Mouse (Mus musculus) CH12.LX (cell line): Measurements from ENCODE around the gene Cops7a. TPM values are rescaled to one million over a fixed set of nuclear protein-coding genes. Genes with fewer than 3 reads are reported as not detected.
A peak's percentile ranks its signal among the peaks of the same experiment; 100 is the strongest.

Experiments used
- DNase-seq: peaks from one replicate; pipeline ENCODE4 v3.0.0-alpha.2; 2013; ENCODE audit errors: extremely low read depth
- H3K27ac ChIP-seq: 2 replicates; pipeline ENCODE4 v1.5.1; 2012; ENCODE audit warnings: low read depth, mild to moderate bottlenecking, control low read depth, moderate library complexity; ENCODE audit not compliant: insufficient read depth
- H3K27me3 ChIP-seq: replicated peaks from 2 replicates; pipeline ENCODE3; 2012; ENCODE audit warnings: inconsistent platforms
- H3K36me3 ChIP-seq, 2 experiments: replicated peaks in 1 of 2; 2 replicates each; pipeline versions ENCODE3 to v1.6.1; 2012; ENCODE audit warnings: inconsistent platforms in 1 of 2, low read length in 1 of 2, mild to moderate bottlenecking in 1 of 2, mixed read lengths in 1 of 2, moderate library complexity in 1 of 2; ENCODE audit not compliant: control insufficient read depth in 1 of 2, insufficient read depth in 1 of 2
- H3K4me1 ChIP-seq, 2 experiments: 2 replicates each; pipeline ENCODE4 v1.6.1; 2012; ENCODE audit warnings: inconsistent platforms in 1 of 2, moderate library complexity in 1 of 2; ENCODE audit not compliant: insufficient read depth in 2 of 2, control insufficient read depth in 1 of 2
- H3K4me2 ChIP-seq: 2 replicates; pipeline ENCODE4 v1.6.1; 2012; ENCODE audit warnings: low read depth, mild to moderate bottlenecking, control low read depth; ENCODE audit not compliant: poor library complexity, insufficient read depth, severe bottlenecking
- H3K4me3 ChIP-seq, 3 experiments: fragments of 150-350 bp in 1 of 3; sonication (generic) in 1 of 3; replicated peaks in 1 of 3; 2 replicates each; pipeline versions ENCODE3 to v1.5.1; 2011 to 2012; ENCODE audit warnings: low read depth in 2 of 3, low read length in 2 of 3, mild to moderate bottlenecking in 2 of 3, moderate library complexity in 2 of 3, control low read depth in 1 of 3, improper control_type of control experiment in 1 of 3, inconsistent platforms in 1 of 3, mixed read lengths in 1 of 3; ENCODE audit not compliant: poor library complexity in 1 of 3
- H3K79me2 ChIP-seq: replicated peaks from 2 replicates; pipeline ENCODE4 v1.6.1; 2012; ENCODE audit warnings: mild to moderate bottlenecking, moderate library complexity; ENCODE audit not compliant: control insufficient read depth, poor library complexity, insufficient read depth, severe bottlenecking; ENCODE audit errors: extremely low read depth
- H3K9ac ChIP-seq: 2 replicates; pipeline ENCODE4 v1.6.1; 2012; ENCODE audit warnings: low read depth, mild to moderate bottlenecking, control low read depth, moderate library complexity; ENCODE audit not compliant: insufficient read depth
- H3K9me3 ChIP-seq: replicated peaks from 2 replicates; pipeline ENCODE3; 2012; ENCODE audit warnings: low read length, inconsistent platforms, mixed read lengths
- BHLHE40 ChIP-seq: IDR thresholded peaks from 2 replicates; pipeline ENCODE4 v1.6.1; 2011; ENCODE audit warnings: mild to moderate bottlenecking, low read depth, low read length, improper control_type of control experiment
- CHD1 ChIP-seq: IDR thresholded peaks from 2 replicates; pipeline ENCODE4 v1.6.1; 2012; ENCODE audit warnings: low read depth, low read length, improper control_type of control experiment, inconsistent platforms
- CHD2 ChIP-seq: IDR thresholded peaks from 2 replicates; pipeline ENCODE4 v1.6.1; 2011; ENCODE audit warnings: low read length, improper control_type of control experiment
- CTCF ChIP-seq, 2 experiments: IDR thresholded peaks in 1 of 2; conservative IDR thresholded peaks in 1 of 2; 2 replicates each; pipeline ENCODE4 v1.5.1; 2011 to 2012; ENCODE audit warnings: low read depth in 2 of 2, low read length in 2 of 2, improper control_type of control experiment in 1 of 2, inconsistent platforms in 1 of 2, mild to moderate bottlenecking in 1 of 2, moderate library complexity in 1 of 2
- E2F4 ChIP-seq: IDR thresholded peaks from 2 replicates; pipeline ENCODE4 v1.6.1; 2011; ENCODE audit warnings: low read depth, low read length, improper control_type of control experiment; ENCODE audit not compliant: insufficient replicate concordance
- HCFC1 ChIP-seq: IDR thresholded peaks from 2 replicates; pipeline ENCODE4 v1.6.1; 2012; ENCODE audit warnings: low read depth, mild to moderate bottlenecking, inconsistent platforms, low read length, improper control_type of control experiment
- JUN ChIP-seq: IDR thresholded peaks from 2 replicates; pipeline ENCODE4 v1.6.1; 2011; ENCODE audit warnings: low read depth, mild to moderate bottlenecking, low read length, improper control_type of control experiment, moderate library complexity; ENCODE audit not compliant: insufficient read depth
- KAT2A ChIP-seq: IDR thresholded peaks from 2 replicates; pipeline ENCODE4 v1.6.1; 2012; ENCODE audit warnings: low read length, improper control_type of control experiment, inconsistent platforms; ENCODE audit not compliant: insufficient replicate concordance
- MAFK ChIP-seq: IDR thresholded peaks from 2 replicates; pipeline ENCODE4 v1.6.1; 2011; ENCODE audit warnings: low read length, improper control_type of control experiment; ENCODE audit not compliant: insufficient replicate concordance
- MAX ChIP-seq: IDR thresholded peaks from 2 replicates; pipeline ENCODE4 v1.6.1; 2011; ENCODE audit warnings: low read length, improper control_type of control experiment
- NELFE ChIP-seq: IDR thresholded peaks from 2 replicates; pipeline ENCODE4 v1.6.1; 2011; ENCODE audit warnings: low read depth, low read length, improper control_type of control experiment
- POLR2AphosphoS2 ChIP-seq: IDR thresholded peaks from 2 replicates; pipeline ENCODE4 v1.6.1; 2011; ENCODE audit warnings: low read depth, low read length, improper control_type of control experiment
- RAD21 ChIP-seq: IDR thresholded peaks from 2 replicates; pipeline ENCODE4 v1.6.1; 2011; ENCODE audit warnings: low read depth, mild to moderate bottlenecking, low read length, improper control_type of control experiment, moderate library complexity
- SIN3A ChIP-seq: IDR thresholded peaks from 2 replicates; pipeline ENCODE4 v1.6.1; 2012; ENCODE audit warnings: low read length, improper control_type of control experiment, inconsistent platforms
- UBTF ChIP-seq: IDR thresholded peaks from 2 replicates; pipeline ENCODE4 v1.6.1; 2012; ENCODE audit warnings: low read depth, mild to moderate bottlenecking, inconsistent platforms, low read length, improper control_type of control experiment, moderate library complexity
- USF2 ChIP-seq: conservative IDR thresholded peaks from 2 replicates; pipeline ENCODE4 v1.6.1; 2011; ENCODE audit warnings: low read depth, low read length, improper control_type of control experiment
- ZKSCAN1 ChIP-seq: IDR thresholded peaks from 2 replicates; pipeline ENCODE4 v1.6.1; 2012; ENCODE audit warnings: low read depth, inconsistent platforms, low read length, improper control_type of control experiment, borderline replicate concordance
- ZMIZ1 ChIP-seq: IDR thresholded peaks from 2 replicates; pipeline ENCODE4 v1.6.1; 2012; ENCODE audit warnings: low read depth, mild to moderate bottlenecking, inconsistent platforms, low read length, improper control_type of control experiment
- dilution Hi-C: fragments of 300-500 bp; cut with MboI; formaldehyde crosslinking; loops from 2 replicates; pipeline ENCODE4 v1.14.3; 2020; ENCODE audit warnings: low sequenced_read_pairs; ENCODE audit not compliant: extremely low pct_unique_long_range_greater_than_20kb, extremely low pct_ligation_motif_present
- in situ Hi-C: fragments of 300-500 bp; cut with MboI; formaldehyde crosslinking; loops from 3 replicates; pipeline ENCODE4 v1.14.3; 2019; ENCODE audit warnings: low sequenced_read_pairs, low pct_ligation_motif_present, low pct_unique_long_range_greater_than_20kb, mixed read lengths
- polyA plus RNA-seq: library from polyadenylated mRNA; unstranded; fragments of >175 nt; gene quantifications from 2 replicates; pipeline ENCODE4 v1.2.1, GENCODE M21; 2012; ENCODE audit warnings: low read depth; ENCODE audit not compliant: insufficient read length
- total RNA-seq, 2 experiments: library from RNA; depleted of rRNA; stranded (reverse); fragments of 300-350 nt in 1 of 2; fragments of >200 nt in 1 of 2; gene quantifications; 2 replicates each; pipeline ENCODE4 v1.2.3; 2012 to 2014

Gene Cops7a
- total and polyA plus RNA-seq, 3 experiments, result 73.2 to 114 (median 104) TPM

- H3K9me3 ChIP-seq, result peaks cover 12% of the 10 kb centered on the region
- H3K4me1 ChIP-seq, result peaks cover 11% of the 10 kb centered on the region in 2 experiments
- no peaks in the 10 kb centered on the region for H3K79me2 ChIP-seq
- in situ Hi-C loops, result no loop called here
- no peak overlapping the region for H3K4me2 ChIP-seq
- H3K27ac ChIP-seq, result no peak overlapping the region
- TF ChIP-seq POLR2AphosphoS2 (no peak), MAX (no peak), CTCF (conservative IDR thresholded peaks at IDR 0.05 in 1 of 2, IDR thresholded peaks at IDR 0.05 in 1 of 2; ENCODE audit: low read depth in 2 of 2, low read length in 2 of 2) (no peak), SIN3A (no peak), RAD21 (no peak), HCFC1 (no peak), E2F4 (no peak), CHD1 (no peak), USF2 (no peak), UBTF (no peak), MAFK (no peak), KAT2A (no peak), CHD2 (no peak), JUN (no peak), ZKSCAN1 (no peak), ZMIZ1 (no peak)
- H3K27me3 ChIP-seq, result peaks cover 69% of the 10 kb centered on the region
- dilution Hi-C loops, result no loop called here
- H3K4me3 ChIP-seq, result no peak overlapping the region
- DNase-seq, result no peak
- no peaks in the 10 kb centered on the region for H3K36me3 ChIP-seq
- no peak overlapping the region for H3K9ac ChIP-seq
These were observed 28.5 kb upstream of the Cops7a start for GRCm38 (mm10) chr6:124993876-124994275.

- in situ Hi-C loops (no loop called here), dilution Hi-C loops (no loop called here)
- Histone ChIP-seq H3K79me2 (no peaks in the 10 kb centered on the region), H3K27ac (no peak overlapping the region), H3K36me3 (no peaks in the 10 kb centered on the region), H3K9me3 (peaks cover 12% of the 10 kb centered on the region), H3K4me2 (no peak overlapping the region), H3K9ac (no peak overlapping the region)
- no peak for DNase-seq
- no peak for TF ChIP-seq USF2
- TF ChIP-seq BHLHE40, result peak; percentile 60
- no peak for TF ChIP-seq NELFE
- TF ChIP-seq, all 38 proteins: peak for 1
- Histone ChIP-seq H3K27me3 (peaks cover 64% of the 10 kb centered on the region), H3K4me3 (no peak overlapping the region), H3K4me1 (peaks cover 6 to 11% of the 10 kb centered on the region in 2 experiments)
These were observed 28.0 kb upstream of the Cops7a start for GRCm38 (mm10) chr6:124993365-124993764.
